Mouse (Mus musculus): ENCODE measurements at regions not wholly inside any gene's neighbourhood (a gene's known extent, or its start where the extent isn't known, plus 50 kb on each side); places are given as distances from the start of the nearest gene placed in this dataset.

DNA sequence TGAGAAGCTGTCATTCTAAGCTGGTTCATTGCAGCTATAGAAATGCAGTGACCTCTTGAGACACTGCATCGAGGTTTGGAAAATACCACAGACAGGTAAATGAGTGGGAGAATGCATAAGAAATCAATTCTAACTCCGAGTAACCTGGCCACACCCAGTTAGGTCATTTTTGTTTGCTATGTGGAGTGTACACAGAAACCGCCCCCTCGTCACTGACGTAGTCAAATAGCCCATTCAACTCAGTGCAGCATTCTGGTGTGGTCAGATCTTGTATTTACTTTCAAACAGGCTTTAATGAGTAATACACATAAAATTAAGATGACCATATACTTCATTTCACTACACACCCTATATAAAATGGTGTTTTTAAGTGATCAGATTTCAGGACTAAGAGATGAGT, 483.8 kb upstream of the Sox11 start:
- H3K4me3 ChIP-seq (replicated peaks; ENCODE audit: control insufficient read depth, low read depth, low read length), result no peak overlapping the region
- TF ChIP-seq CTCF (IDR thresholded peaks at IDR 0.05; ENCODE audit: control insufficient read depth, insufficient read depth, low read length), result no peak
- H3K4me1 ChIP-seq (ENCODE audit: control insufficient read depth, insufficient read depth, low read length), result no peaks in the 10 kb centered on the region
- no peak overlapping the region for H3K27ac ChIP-seq (ENCODE audit: control insufficient read depth, insufficient read depth, low read depth, low read length, poor library complexity)
- 72% methylated on average over 5 of the region's 5 CpGs for WGBS

DNA sequence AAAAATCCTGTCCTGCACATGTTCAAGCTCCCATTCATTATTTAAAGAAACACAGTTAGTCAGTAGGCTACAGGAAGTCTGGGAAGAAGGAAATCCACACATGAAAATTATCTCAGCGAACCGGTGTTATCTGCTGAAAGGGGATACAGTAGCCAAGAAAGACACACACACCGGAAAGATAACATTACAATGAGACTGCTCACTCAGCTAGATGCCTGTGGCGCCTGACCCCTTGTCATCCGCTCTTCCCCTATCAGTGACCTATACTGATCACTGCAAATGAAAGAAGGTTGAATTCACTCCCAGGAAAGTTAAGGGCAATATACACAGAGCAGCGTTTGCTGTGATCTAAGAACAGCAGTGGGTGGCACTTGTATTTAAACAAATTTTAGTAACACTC, 481.0 kb upstream of the Sox11 start:
- WGBS, result 63% methylated on average over 6 of the region's 6 CpGs
- Histone ChIP-seq H3K27ac (ENCODE audit: control insufficient read depth, insufficient read depth, low read depth, low read length, poor library complexity) (no peak overlapping the region), H3K4me1 (ENCODE audit: control insufficient read depth, insufficient read depth, low read length) (no peaks in the 10 kb centered on the region), H3K4me3 (replicated peaks; ENCODE audit: control insufficient read depth, low read depth, low read length) (no peak overlapping the region)
- TF ChIP-seq POLR2A (IDR thresholded peaks at IDR 0.05; ENCODE audit: borderline replicate concordance, control insufficient read depth, low read depth, low read length), result no peak
- no peak for TF ChIP-seq CTCF (IDR thresholded peaks at IDR 0.05; ENCODE audit: control insufficient read depth, insufficient read depth, low read length)

DNA sequence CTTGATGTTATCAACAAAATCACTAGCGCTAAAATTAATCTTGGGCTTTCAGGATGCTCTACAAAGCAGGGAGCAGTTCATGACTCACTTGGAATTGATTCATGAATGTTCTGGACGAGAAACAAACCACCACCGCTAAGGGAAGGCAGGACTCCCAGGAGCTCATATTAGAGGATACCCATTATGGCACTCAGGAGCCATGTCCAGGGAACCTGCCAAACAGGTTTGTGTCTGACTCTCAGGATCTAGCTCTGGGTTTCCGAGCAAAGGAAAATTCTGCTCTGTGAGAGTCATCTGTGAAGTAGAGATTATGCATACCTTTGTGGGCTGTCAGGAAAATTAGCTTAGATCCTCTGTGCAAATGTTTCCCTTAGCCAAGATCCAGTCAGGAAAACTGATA, 454.3 kb upstream of the Sox11 start:
- Histone ChIP-seq H3K27ac (ENCODE audit: control insufficient read depth, insufficient read depth, low read depth, low read length, poor library complexity) (no peak overlapping the region), H3K4me3 (replicated peaks; ENCODE audit: control insufficient read depth, low read depth, low read length) (no peak overlapping the region), H3K4me1 (ENCODE audit: control insufficient read depth, insufficient read depth, low read length) (no peaks in the 10 kb centered on the region)
- 37% methylated on average over 4 of the region's 4 CpGs for WGBS
- TF ChIP-seq CTCF (IDR thresholded peaks at IDR 0.05; ENCODE audit: control insufficient read depth, insufficient read depth, low read length) (no peak), POLR2A (IDR thresholded peaks at IDR 0.05; ENCODE audit: borderline replicate concordance, control insufficient read depth, low read depth, low read length) (no peak)

DNA sequence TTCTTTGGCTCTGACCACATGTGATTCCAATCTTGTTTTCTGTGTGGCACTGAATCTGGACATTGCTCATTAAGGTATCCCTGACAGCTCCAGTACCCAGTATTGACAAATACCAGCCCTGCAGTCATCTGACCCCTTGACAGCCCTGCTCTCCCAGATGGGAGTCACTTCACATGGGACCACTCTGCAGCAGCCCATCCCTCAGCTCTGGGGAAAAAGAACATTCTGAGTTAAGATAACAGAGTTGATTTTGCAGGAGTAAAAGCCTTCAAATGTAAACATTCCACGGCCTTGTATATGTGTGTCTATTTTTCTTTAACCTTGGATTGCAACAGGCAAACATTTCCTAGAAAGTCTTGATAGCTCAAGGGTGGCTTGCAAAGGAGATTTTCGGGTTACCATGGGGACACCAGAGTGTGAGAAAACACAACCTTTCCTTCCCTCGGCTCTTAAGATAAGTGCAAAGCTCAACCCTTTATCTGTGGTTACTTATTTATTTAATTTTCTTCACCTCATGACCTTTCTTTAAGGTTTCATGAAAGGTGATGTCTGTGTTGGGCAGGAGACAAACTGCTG, 444.4 kb upstream of the Sox11 start:
- H3K27ac ChIP-seq (ENCODE audit: control insufficient read depth, insufficient read depth, low read depth, low read length, poor library complexity), result no peak overlapping the region
- no peaks in the 10 kb centered on the region for H3K4me1 ChIP-seq (ENCODE audit: control insufficient read depth, insufficient read depth, low read length)
- TF ChIP-seq CTCF (IDR thresholded peaks at IDR 0.05; ENCODE audit: control insufficient read depth, insufficient read depth, low read length) (no peak), POLR2A (IDR thresholded peaks at IDR 0.05; ENCODE audit: borderline replicate concordance, control insufficient read depth, low read depth, low read length) (no peak)
- WGBS, result 46% methylated on average over 3 of the region's 3 CpGs
- no peak overlapping the region for H3K4me3 ChIP-seq (replicated peaks; ENCODE audit: control insufficient read depth, low read depth, low read length)

DNA sequence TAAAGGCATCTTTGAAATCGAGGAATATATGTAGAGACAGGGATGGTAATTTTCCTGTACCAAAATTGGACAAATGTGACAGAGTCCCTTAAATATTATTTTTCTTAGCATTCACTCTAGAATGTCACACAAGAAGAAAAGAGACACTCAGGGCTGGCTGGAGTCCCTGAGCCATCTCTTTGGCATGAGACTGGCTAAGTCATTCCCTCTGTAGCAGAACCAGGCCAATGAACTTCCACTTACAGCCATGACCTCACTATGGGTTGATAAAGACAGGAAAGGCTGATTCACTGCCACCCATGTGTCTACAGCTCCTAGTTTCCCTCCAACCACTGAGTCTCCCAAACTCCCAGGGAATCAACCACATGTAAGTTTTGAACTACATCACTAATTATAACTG, 438.4 kb upstream of the Sox11 start:
- 72% methylated on average over 1 of the region's 1 CpGs for WGBS

DNA sequence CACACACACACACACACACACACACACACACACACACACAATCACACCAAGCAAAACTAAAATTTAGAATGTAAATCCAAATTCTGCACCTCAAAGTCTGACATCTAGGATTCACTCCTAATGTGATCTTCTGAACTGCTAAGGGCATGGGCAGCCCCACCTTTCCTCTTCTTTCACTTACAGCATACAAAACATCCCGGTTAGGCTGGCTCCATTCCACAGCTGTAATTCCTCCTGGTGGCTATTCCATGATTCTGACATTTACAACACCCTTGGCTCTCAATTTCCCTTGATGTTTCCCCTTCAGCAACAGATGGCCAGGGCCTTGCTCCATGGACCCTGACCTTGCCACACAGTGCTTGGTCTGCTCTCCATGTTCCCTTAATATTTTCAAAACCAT, 423.6 kb upstream of the Sox11 start:
- H3K4me1 ChIP-seq (ENCODE audit: control insufficient read depth, insufficient read depth, low read length), result no peaks in the 10 kb centered on the region
- no peak overlapping the region for H3K4me3 ChIP-seq (replicated peaks; ENCODE audit: control insufficient read depth, low read depth, low read length)
- WGBS, result 48% methylated on average over 1 of the region's 1 CpGs
- TF ChIP-seq CTCF (IDR thresholded peaks at IDR 0.05; ENCODE audit: control insufficient read depth, insufficient read depth, low read length), result no peak
- TF ChIP-seq POLR2A (IDR thresholded peaks at IDR 0.05; ENCODE audit: borderline replicate concordance, control insufficient read depth, low read depth, low read length), result no peak
- no peak overlapping the region for H3K27ac ChIP-seq (ENCODE audit: control insufficient read depth, insufficient read depth, low read depth, low read length, poor library complexity)

More for the DNA sequence above, 438.4 kb upstream of the Sox11 start:
- Histone ChIP-seq H3K4me3 (replicated peaks; ENCODE audit: control insufficient read depth, low read depth, low read length) (no peak overlapping the region), H3K4me1 (ENCODE audit: control insufficient read depth, insufficient read depth, low read length) (no peaks in the 10 kb centered on the region), H3K27ac (ENCODE audit: control insufficient read depth, insufficient read depth, low read depth, low read length, poor library complexity) (no peak overlapping the region)
- TF ChIP-seq CTCF (IDR thresholded peaks at IDR 0.05; ENCODE audit: control insufficient read depth, insufficient read depth, low read length) (no peak), POLR2A (IDR thresholded peaks at IDR 0.05; ENCODE audit: borderline replicate concordance, control insufficient read depth, low read depth, low read length) (no peak)

DNA sequence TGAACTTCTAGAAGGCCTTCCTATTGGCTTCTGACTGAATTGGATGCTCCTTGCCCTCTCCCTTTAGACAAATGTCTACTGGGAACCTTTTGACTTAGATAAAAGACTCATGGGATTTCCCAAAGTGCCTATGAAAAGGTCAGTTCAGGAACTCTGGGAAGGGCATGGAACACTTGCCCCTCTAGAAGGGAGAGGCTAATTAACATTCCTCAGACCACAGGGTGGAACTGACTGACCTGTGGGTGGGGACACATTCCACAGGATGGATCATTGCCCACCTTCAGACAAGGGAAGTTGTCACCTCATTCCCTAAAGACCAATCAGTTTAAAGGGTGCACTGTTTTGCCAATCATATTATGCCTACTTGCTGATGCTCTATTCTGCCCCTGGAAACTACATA, 416.6 kb upstream of the Sox11 start:
- Histone ChIP-seq H3K4me3 (replicated peaks; ENCODE audit: control insufficient read depth, low read depth, low read length) (no peak overlapping the region), H3K27ac (ENCODE audit: control insufficient read depth, insufficient read depth, low read depth, low read length, poor library complexity) (no peak overlapping the region), H3K4me1 (ENCODE audit: control insufficient read depth, insufficient read depth, low read length) (no peaks in the 10 kb centered on the region)
- TF ChIP-seq POLR2A (IDR thresholded peaks at IDR 0.05; ENCODE audit: borderline replicate concordance, control insufficient read depth, low read depth, low read length) (no peak), CTCF (IDR thresholded peaks at IDR 0.05; ENCODE audit: control insufficient read depth, insufficient read depth, low read length) (no peak)

DNA sequence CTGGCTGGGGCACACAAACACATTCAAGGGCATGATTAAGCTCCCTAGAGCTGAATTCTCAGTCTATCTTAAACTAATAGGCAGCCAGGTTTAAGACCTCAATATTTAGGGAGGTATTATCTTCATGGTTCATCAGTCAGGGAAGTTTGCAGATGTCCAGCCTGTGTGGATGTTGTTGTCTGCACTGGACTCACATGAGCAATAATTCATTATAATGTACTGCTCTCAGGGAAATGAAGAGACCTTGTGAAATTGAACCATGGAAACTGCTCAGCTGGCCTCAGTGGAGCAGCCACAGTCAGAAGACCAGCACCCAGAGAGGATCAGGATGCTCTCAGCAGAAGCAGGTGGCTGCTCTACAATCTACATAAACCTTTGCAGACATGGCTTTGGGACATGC, 415.3 kb upstream of the Sox11 start:
- no peaks in the 10 kb centered on the region for H3K4me1 ChIP-seq (ENCODE audit: control insufficient read depth, insufficient read depth, low read length)
- TF ChIP-seq CTCF (IDR thresholded peaks at IDR 0.05; ENCODE audit: control insufficient read depth, insufficient read depth, low read length), result no peak
- no peak for TF ChIP-seq POLR2A (IDR thresholded peaks at IDR 0.05; ENCODE audit: borderline replicate concordance, control insufficient read depth, low read depth, low read length)
- no peak overlapping the region for H3K27ac ChIP-seq (ENCODE audit: control insufficient read depth, insufficient read depth, low read depth, low read length, poor library complexity)
- no peak overlapping the region for H3K4me3 ChIP-seq (replicated peaks; ENCODE audit: control insufficient read depth, low read depth, low read length)

DNA sequence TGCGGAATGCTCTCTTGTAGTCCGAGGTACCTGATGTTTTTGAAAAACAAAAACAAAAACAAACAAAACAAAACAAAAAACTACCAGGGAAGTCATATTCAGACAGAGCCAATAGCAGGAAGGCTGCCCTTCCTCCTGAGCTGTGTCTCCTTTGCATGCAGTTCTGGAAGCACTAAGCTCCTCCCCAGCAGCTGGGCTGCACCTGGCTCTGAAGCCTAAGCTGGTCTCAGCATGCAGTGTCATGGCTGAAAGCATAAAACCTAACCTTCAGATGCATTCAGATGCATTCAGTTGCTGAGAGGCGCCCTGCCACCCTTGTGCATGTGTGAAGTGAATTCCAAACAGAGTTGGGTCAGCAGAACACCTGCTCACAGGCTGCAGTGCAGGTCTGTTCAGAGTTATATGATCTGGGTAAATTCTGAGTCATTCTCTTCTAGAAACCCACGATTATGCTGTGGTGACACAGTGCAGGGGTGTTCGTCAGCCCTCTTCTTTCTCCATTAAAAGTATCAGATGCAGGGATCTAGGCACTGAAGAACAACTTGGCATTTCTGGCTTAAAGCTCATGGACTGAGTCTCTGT, 382.3 kb upstream of the Sox11 start:
- H3K4me3 ChIP-seq (replicated peaks; ENCODE audit: control insufficient read depth, low read depth, low read length), result no peak overlapping the region
- no peak for TF ChIP-seq POLR2A (IDR thresholded peaks at IDR 0.05; ENCODE audit: borderline replicate concordance, control insufficient read depth, low read depth, low read length)
- no peaks in the 10 kb centered on the region for H3K4me1 ChIP-seq (ENCODE audit: control insufficient read depth, insufficient read depth, low read length)
- H3K27ac ChIP-seq (ENCODE audit: control insufficient read depth, insufficient read depth, low read depth, low read length, poor library complexity), result no peak overlapping the region
- 54% methylated on average over 5 of the region's 5 CpGs for WGBS

Data from bone marrow, adult 2 months (tissue).